Mouse (Mus musculus): ENCODE results near the gene Nhs. TPM values are rescaled to one million over a fixed set of nuclear protein-coding genes. Genes with fewer than 3 reads are reported as not detected.
A peak's percentile ranks its signal among the peaks of the same experiment; 100 is the strongest.
"Not testable (repeated sequence)": the region's sequence is repeated elsewhere in the genome, so short reads cannot be mapped to it uniquely, and the experiment has no call there.

The Nhs gene
- polyA plus RNA-seq, 1 experiment from 2014 or later, result 1.9 TPM

- no peaks in the 10 kb centered on the region for H3K4me1 ChIP-seq (replicated peaks; ENCODE audit: control insufficient read depth, insufficient read depth, low read length)
- no peaks in the 10 kb centered on the region for H3K27me3 ChIP-seq (replicated peaks; ENCODE audit: control insufficient read depth, insufficient read depth, low read length)
- no peak overlapping the region for H3K4me2 ChIP-seq (ENCODE audit: low read length)
- ATAC-seq, result no peak
- H3K9me3 ChIP-seq (ENCODE audit: control insufficient read depth, low read length), result no peaks in the 10 kb centered on the region
- no peaks in the 10 kb centered on the region for H3K36me3 ChIP-seq (ENCODE audit: control insufficient read depth, insufficient read depth)
- no peak overlapping the region for H3K27ac ChIP-seq (ENCODE audit: low read length)
- 77% methylated on average over 2 of the region's 2 CpGs for WGBS
- no peak overlapping the region for H3K4me3 ChIP-seq (replicated peaks; ENCODE audit: low read length)
- H3K9ac ChIP-seq (replicated peaks; ENCODE audit: low read depth, low read length), result no peak overlapping the region
Measured at GRCm38 (mm10) chrX:161894442-161894841, 265.1 kb downstream of the Nhs start.

GRCm38 (mm10) chrX:161883661-161884060 lies 275.9 kb downstream of the Nhs start:
- no peaks in the 10 kb centered on the region; the same call in 1 of the 2 replicates for H3K27me3 ChIP-seq (replicated peaks; ENCODE audit: control insufficient read depth, insufficient read depth, low read length)
- H3K36me3 ChIP-seq (ENCODE audit: control insufficient read depth, insufficient read depth), result no peaks in the 10 kb centered on the region
- no peak overlapping the region for H3K4me3 ChIP-seq (replicated peaks; ENCODE audit: low read length)
- ATAC-seq, result peak; percentile 70
- no peak overlapping the region for H3K27ac ChIP-seq (ENCODE audit: low read length)
- no peak overlapping the region for H3K9ac ChIP-seq (replicated peaks; ENCODE audit: low read depth, low read length)
- H3K4me2 ChIP-seq (ENCODE audit: low read length), result no peak overlapping the region
- 64% methylated on average over 3 of the region's 3 CpGs for WGBS
- H3K4me1 ChIP-seq (replicated peaks; ENCODE audit: control insufficient read depth, insufficient read depth, low read length), result no peaks in the 10 kb centered on the region
- H3K9me3 ChIP-seq (ENCODE audit: control insufficient read depth, low read length), result no peaks in the 10 kb centered on the region

- Histone ChIP-seq H3K27me3 (replicated peaks; ENCODE audit: control insufficient read depth, insufficient read depth, low read length) (no peaks in the 10 kb centered on the region; the same call in 1 of the 2 replicates), H3K4me1 (replicated peaks; ENCODE audit: control insufficient read depth, insufficient read depth, low read length) (no peaks in the 10 kb centered on the region), H3K9me3 (ENCODE audit: control insufficient read depth, low read length) (no peaks in the 10 kb centered on the region), H3K4me2 (ENCODE audit: low read length) (no peak overlapping the region), H3K36me3 (ENCODE audit: control insufficient read depth, insufficient read depth) (no peaks in the 10 kb centered on the region), H3K27ac (ENCODE audit: low read length) (no peak overlapping the region), H3K9ac (replicated peaks; ENCODE audit: low read depth, low read length) (no peak overlapping the region), H3K4me3 (replicated peaks; ENCODE audit: low read length) (no peak overlapping the region)
- ATAC-seq, result no peak
- WGBS, result 91% methylated on average over 1 of the region's 1 CpGs
Measured at GRCm38 (mm10) chrX:161877123-161877522, 282.4 kb downstream of the Nhs start.

- no peak overlapping the region for H3K9ac ChIP-seq (replicated peaks; ENCODE audit: low read depth, low read length)
- H3K4me3 ChIP-seq (replicated peaks; ENCODE audit: low read length), result no peak overlapping the region
- no peak for ATAC-seq
- no peaks in the 10 kb centered on the region for H3K9me3 ChIP-seq (ENCODE audit: control insufficient read depth, low read length)
- H3K4me2 ChIP-seq (ENCODE audit: low read length), result no peak overlapping the region
- no peaks in the 10 kb centered on the region for H3K27me3 ChIP-seq (replicated peaks; ENCODE audit: control insufficient read depth, insufficient read depth, low read length)
- no peak overlapping the region for H3K27ac ChIP-seq (ENCODE audit: low read length)
- no peaks in the 10 kb centered on the region for H3K4me1 ChIP-seq (replicated peaks; ENCODE audit: control insufficient read depth, insufficient read depth, low read length)
- no peaks in the 10 kb centered on the region for H3K36me3 ChIP-seq (ENCODE audit: control insufficient read depth, insufficient read depth)
Measured at GRCm38 (mm10) chrX:161873511-161873910, 286.0 kb downstream of the Nhs start.

- Histone ChIP-seq H3K36me3 (ENCODE audit: control insufficient read depth, insufficient read depth) (no peaks in the 10 kb centered on the region), H3K4me3 (replicated peaks; ENCODE audit: low read length) (no peak overlapping the region)
- 86% methylated on average over 7 of the region's 7 CpGs for WGBS
Measured at GRCm38 (mm10) chrX:161871306-161871705, 288.2 kb downstream of the Nhs start.

GRCm38 (mm10) chrX:161855630-161856029 lies 303.9 kb downstream of the Nhs start:
- Histone ChIP-seq H3K27ac (ENCODE audit: low read length) (no peak overlapping the region), H3K4me1 (replicated peaks; ENCODE audit: control insufficient read depth, insufficient read depth, low read length) (peaks cover 4% of the 10 kb centered on the region), H3K4me3 (replicated peaks; ENCODE audit: low read length) (no peak overlapping the region), H3K9ac (replicated peaks; ENCODE audit: low read depth, low read length) (no peak overlapping the region), H3K4me2 (ENCODE audit: low read length) (no peak overlapping the region), H3K36me3 (ENCODE audit: control insufficient read depth, insufficient read depth) (no peaks in the 10 kb centered on the region), H3K9me3 (ENCODE audit: control insufficient read depth, low read length) (no peaks in the 10 kb centered on the region), H3K27me3 (replicated peaks; ENCODE audit: control insufficient read depth, insufficient read depth, low read length) (peaks cover 4% of the 10 kb centered on the region; the same call in 1 of the 2 replicates)
- WGBS, result 46% methylated on average over 2 of the region's 2 CpGs
- ATAC-seq, result no peak

More at GRCm38 (mm10) chrX:161871306-161871705, 288.2 kb downstream of the Nhs start:
- Histone ChIP-seq H3K9me3 (ENCODE audit: control insufficient read depth, low read length) (no peaks in the 10 kb centered on the region), H3K4me1 (replicated peaks; ENCODE audit: control insufficient read depth, insufficient read depth, low read length) (no peaks in the 10 kb centered on the region), H3K27me3 (replicated peaks; ENCODE audit: control insufficient read depth, insufficient read depth, low read length) (no peaks in the 10 kb centered on the region), H3K4me2 (ENCODE audit: low read length) (no peak overlapping the region), H3K27ac (ENCODE audit: low read length) (no peak overlapping the region), H3K9ac (replicated peaks; ENCODE audit: low read depth, low read length) (no peak overlapping the region)
- ATAC-seq, result no peak

- Histone ChIP-seq H3K4me1 (replicated peaks; ENCODE audit: control insufficient read depth, insufficient read depth, low read length) (peaks cover 4% of the 10 kb centered on the region), H3K27me3 (replicated peaks; ENCODE audit: control insufficient read depth, insufficient read depth, low read length) (peaks cover 4% of the 10 kb centered on the region; the same call in 1 of the 2 replicates), H3K9ac (replicated peaks; ENCODE audit: low read depth, low read length) (no peak overlapping the region), H3K4me2 (ENCODE audit: low read length) (no peak overlapping the region), H3K27ac (ENCODE audit: low read length) (no peak overlapping the region), H3K36me3 (ENCODE audit: control insufficient read depth, insufficient read depth) (no peaks in the 10 kb centered on the region), H3K4me3 (replicated peaks; ENCODE audit: low read length) (no peak overlapping the region), H3K9me3 (ENCODE audit: control insufficient read depth, low read length) (no peaks in the 10 kb centered on the region)
- peak; percentile 86 for ATAC-seq
- WGBS, result 54% methylated on average over 4 of the region's 4 CpGs
Measured at GRCm38 (mm10) chrX:161853626-161854312, 305.8 kb downstream of the Nhs start.

GRCm38 (mm10) chrX:161826186-161826585 lies 333.3 kb downstream of the Nhs start:
- not testable (repeated sequence) for ATAC-seq; H3K27me3 ChIP-seq (replicated peaks; ENCODE audit: control insufficient read depth, insufficient read depth, low read length); H3K9ac ChIP-seq (replicated peaks; ENCODE audit: low read depth, low read length); H3K9me3 ChIP-seq (ENCODE audit: control insufficient read depth, low read length); H3K4me2 ChIP-seq (ENCODE audit: low read length); H3K36me3 ChIP-seq (ENCODE audit: control insufficient read depth, insufficient read depth); H3K4me1 ChIP-seq (replicated peaks; ENCODE audit: control insufficient read depth, insufficient read depth, low read length); H3K27ac ChIP-seq (ENCODE audit: low read length); H3K4me3 ChIP-seq (replicated peaks; ENCODE audit: low read length)
- 29% methylated on average over 2 of the region's 2 CpGs for WGBS

- no peak for ATAC-seq
- Histone ChIP-seq H3K9me3 (ENCODE audit: control insufficient read depth, low read length) (no peaks in the 10 kb centered on the region), H3K27me3 (replicated peaks; ENCODE audit: control insufficient read depth, insufficient read depth, low read length) (no peaks in the 10 kb centered on the region), H3K36me3 (ENCODE audit: control insufficient read depth, insufficient read depth) (no peaks in the 10 kb centered on the region), H3K27ac (ENCODE audit: low read length) (no peak overlapping the region), H3K4me1 (replicated peaks; ENCODE audit: control insufficient read depth, insufficient read depth, low read length) (no peaks in the 10 kb centered on the region), H3K4me3 (replicated peaks; ENCODE audit: low read length) (no peak overlapping the region), H3K9ac (replicated peaks; ENCODE audit: low read depth, low read length) (no peak overlapping the region), H3K4me2 (ENCODE audit: low read length) (no peak overlapping the region)
- WGBS, result 30% methylated on average over 6 of the region's 6 CpGs
Measured at GRCm38 (mm10) chrX:161790182-161790581, 369.3 kb downstream of the Nhs start.

All from forebrain, embryonic 16.5 days (tissue).